Mouse (Mus musculus): ENCODE results near the gene Tekt1. TPM values are rescaled to one million over a fixed set of nuclear protein-coding genes. Genes with fewer than 3 reads are reported as not detected.

The Tekt1 gene
- polyA plus RNA-seq, 1 experiment from 2014 or later, result 0.16 TPM

DNA sequence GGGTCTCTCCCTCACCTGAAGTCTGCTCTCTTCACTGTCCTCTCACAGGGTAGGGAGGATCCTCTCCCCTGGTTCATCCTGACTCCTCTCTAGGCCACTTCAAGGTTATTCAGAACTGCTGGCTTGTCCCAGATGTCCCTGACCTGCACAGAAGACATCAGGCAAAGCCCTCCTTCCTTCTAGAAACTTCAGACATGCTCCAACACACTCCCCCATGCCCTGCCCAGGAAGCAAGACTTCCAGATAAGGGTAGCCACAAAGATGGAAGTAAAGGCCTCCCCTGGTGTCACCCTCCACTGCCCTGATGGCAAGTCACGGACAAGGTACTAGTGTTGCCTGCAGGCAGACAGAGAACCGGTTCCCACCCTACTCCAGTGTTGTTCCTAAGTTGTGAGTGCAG is 32.5 kb upstream of the Tekt1 start:
- H3K9me3 ChIP-seq (ENCODE audit: control insufficient read depth, low read length), result no peaks in the 10 kb centered on the region
- WGBS, result 85% methylated on average over 2 of the region's 2 CpGs
- no peaks in the 10 kb centered on the region for H3K27me3 ChIP-seq (replicated peaks; ENCODE audit: control insufficient read depth, insufficient read depth, low read length)
- no peak overlapping the region for H3K27ac ChIP-seq (ENCODE audit: low read length)
- H3K4me3 ChIP-seq (ENCODE audit: low read length), result no peak overlapping the region
- ATAC-seq, result no peak
- H3K9ac ChIP-seq (ENCODE audit: low read depth, low read length), result peak overlapping the region; percentile 7; the same call in 1 of the 2 replicates
- H3K4me2 ChIP-seq (ENCODE audit: low read depth, low read length), result no peak overlapping the region
- peaks cover under 1% of the 10 kb centered on the region; the same call in 1 of the 2 replicates for H3K36me3 ChIP-seq (ENCODE audit: control insufficient read depth, insufficient read depth, low read length)
- peaks cover 16% of the 10 kb centered on the region for H3K4me1 ChIP-seq (ENCODE audit: control insufficient read depth, insufficient read depth, low read length)

DNA sequence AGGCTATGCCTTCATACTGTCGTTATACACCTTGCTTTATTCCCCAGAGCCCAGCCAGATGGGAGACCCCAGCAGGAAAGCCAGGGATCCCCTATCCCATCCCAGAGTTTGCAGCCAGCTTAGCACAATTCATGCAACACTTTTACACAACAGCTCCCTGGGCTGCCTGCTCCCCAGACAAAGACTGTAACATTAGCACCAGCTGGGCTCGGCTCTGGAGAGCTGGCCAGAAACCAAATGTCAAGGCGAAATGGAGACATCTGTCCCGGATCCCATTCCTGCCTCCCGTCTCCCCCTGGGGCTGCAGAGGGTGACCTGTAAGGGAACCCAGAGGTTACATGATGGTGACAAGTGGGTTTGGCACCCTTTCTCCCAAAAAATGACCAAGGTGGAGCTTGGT is 31.4 kb upstream of the Tekt1 start:
- H3K4me2 ChIP-seq (ENCODE audit: low read depth, low read length), result no peak overlapping the region
- no peak overlapping the region for H3K9ac ChIP-seq (ENCODE audit: low read depth, low read length)
- H3K36me3 ChIP-seq (ENCODE audit: control insufficient read depth, insufficient read depth, low read length), result no peaks in the 10 kb centered on the region; the same call in 1 of the 2 replicates
- 43% methylated on average over 5 of the region's 5 CpGs for WGBS
- H3K27me3 ChIP-seq (replicated peaks; ENCODE audit: control insufficient read depth, insufficient read depth, low read length), result no peaks in the 10 kb centered on the region
- H3K9me3 ChIP-seq (ENCODE audit: control insufficient read depth, low read length), result no peaks in the 10 kb centered on the region
- H3K27ac ChIP-seq (ENCODE audit: low read length), result no peak overlapping the region
- H3K4me3 ChIP-seq (ENCODE audit: low read length), result no peak overlapping the region
- ATAC-seq, result peak; percentile 32; the same call in 1 of the 2 replicates
- peaks cover 16% of the 10 kb centered on the region for H3K4me1 ChIP-seq (ENCODE audit: control insufficient read depth, insufficient read depth, low read length)

DNA sequence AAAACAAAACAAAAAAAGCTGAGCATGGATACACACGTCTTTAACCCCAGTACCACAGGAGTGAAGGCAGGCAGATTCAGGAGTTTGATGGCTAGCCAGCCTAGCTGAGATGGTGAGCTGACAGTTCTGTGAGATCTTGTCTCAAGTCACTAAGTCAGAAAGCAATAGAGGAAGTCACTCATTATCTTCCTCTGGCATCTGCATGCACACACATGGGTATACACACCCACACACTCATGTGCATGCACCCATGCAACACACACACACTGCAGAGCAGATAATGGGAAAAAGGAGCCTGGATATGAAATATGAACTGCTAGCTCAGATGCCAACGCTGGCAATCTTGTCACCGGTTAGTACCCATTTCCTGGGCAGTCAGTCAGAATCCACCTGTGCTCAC is 31.0 kb upstream of the Tekt1 start:
- ATAC-seq, result no peak
- no peak overlapping the region for H3K9ac ChIP-seq (ENCODE audit: low read depth, low read length)
- H3K36me3 ChIP-seq (ENCODE audit: control insufficient read depth, insufficient read depth, low read length), result no peaks in the 10 kb centered on the region; the same call in 1 of the 2 replicates
- H3K4me3 ChIP-seq (ENCODE audit: low read length), result no peak overlapping the region
- WGBS, result 86% methylated on average over 3 of the region's 3 CpGs
- H3K4me2 ChIP-seq (ENCODE audit: low read depth, low read length), result no peak overlapping the region
- H3K9me3 ChIP-seq (ENCODE audit: control insufficient read depth, low read length), result no peaks in the 10 kb centered on the region
- H3K4me1 ChIP-seq (ENCODE audit: control insufficient read depth, insufficient read depth, low read length), result peaks cover 16% of the 10 kb centered on the region
- H3K27me3 ChIP-seq (replicated peaks; ENCODE audit: control insufficient read depth, insufficient read depth, low read length), result no peaks in the 10 kb centered on the region
- no peak overlapping the region for H3K27ac ChIP-seq (ENCODE audit: low read length)

DNA sequence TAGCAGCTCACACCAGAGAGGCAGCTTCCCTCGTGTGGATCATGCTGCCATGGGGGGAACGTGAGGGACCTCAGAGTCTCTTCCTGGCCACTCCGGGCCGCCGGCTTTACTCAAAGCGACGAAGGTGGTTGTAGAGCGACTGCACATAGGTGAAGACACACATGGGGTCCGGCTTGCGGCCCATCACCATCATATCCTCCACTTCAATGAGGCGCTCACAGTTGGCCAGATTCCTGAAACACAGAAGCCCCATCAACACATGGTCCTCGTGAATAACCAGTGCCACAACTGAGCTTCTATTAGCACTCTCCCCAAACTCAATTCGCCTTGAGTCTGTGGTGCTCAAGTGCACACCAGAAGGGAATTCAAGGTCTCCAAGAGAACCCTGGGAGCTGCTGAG is 28.9 kb upstream of the Tekt1 start:
- ATAC-seq, result no peak
- Histone ChIP-seq H3K27ac (ENCODE audit: low read length) (no peak overlapping the region), H3K36me3 (ENCODE audit: control insufficient read depth, insufficient read depth, low read length) (no peaks in the 10 kb centered on the region; the same call in 1 of the 2 replicates), H3K4me2 (ENCODE audit: low read depth, low read length) (no peak overlapping the region), H3K27me3 (replicated peaks; ENCODE audit: control insufficient read depth, insufficient read depth, low read length) (no peaks in the 10 kb centered on the region), H3K4me3 (ENCODE audit: low read length) (no peak overlapping the region), H3K4me1 (ENCODE audit: control insufficient read depth, insufficient read depth, low read length) (peaks cover 2% of the 10 kb centered on the region; the same call in 1 of the 2 replicates), H3K9ac (ENCODE audit: low read depth, low read length) (no peak overlapping the region), H3K9me3 (ENCODE audit: control insufficient read depth, low read length) (peaks cover 5% of the 10 kb centered on the region; the same call in 1 of the 2 replicates)
- WGBS, result 91% methylated on average over 13 of the region's 13 CpGs

DNA sequence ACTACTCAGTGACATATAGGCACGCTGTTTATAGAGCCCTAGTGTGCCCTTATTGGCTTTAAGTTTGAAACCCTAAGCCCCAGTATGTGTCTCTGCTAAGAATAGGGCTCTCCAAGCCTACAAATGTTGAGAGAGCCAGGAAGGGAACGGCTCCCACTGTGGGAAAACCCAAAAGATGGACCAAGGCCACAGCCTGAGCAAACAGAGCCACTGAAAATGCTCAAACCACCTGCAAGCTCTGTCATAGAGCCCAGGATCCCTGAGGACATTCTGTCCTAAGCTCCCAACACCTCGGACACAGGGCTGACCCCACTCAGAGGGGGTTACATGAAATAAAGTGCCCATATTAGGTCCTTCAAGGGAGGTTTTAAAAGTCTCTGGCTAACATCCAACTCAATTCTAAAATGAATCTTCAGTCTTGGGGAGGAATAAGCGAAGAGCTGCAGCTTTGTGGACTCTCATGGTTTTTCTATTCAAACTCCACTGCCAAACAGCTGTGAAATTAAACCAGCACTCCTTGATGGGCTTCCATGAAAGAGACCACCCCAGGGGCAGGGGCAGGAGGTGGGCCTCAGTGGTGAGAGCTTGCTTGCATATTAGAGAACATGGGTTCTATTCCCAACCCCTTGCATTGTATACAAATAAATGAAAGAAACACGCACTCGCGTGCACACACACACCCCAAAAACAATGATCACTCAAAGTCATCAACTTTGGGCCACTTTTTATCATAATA is 27.3 kb upstream of the Tekt1 start:
- H3K9ac ChIP-seq (ENCODE audit: low read depth, low read length), result no peak overlapping the region
- peaks cover 5% of the 10 kb centered on the region; the same call in 1 of the 2 replicates for H3K9me3 ChIP-seq (ENCODE audit: control insufficient read depth, low read length)
- H3K27ac ChIP-seq (ENCODE audit: low read length), result no peak overlapping the region
- no peak for ATAC-seq
- H3K27me3 ChIP-seq (replicated peaks; ENCODE audit: control insufficient read depth, insufficient read depth, low read length), result no peaks in the 10 kb centered on the region
- H3K4me3 ChIP-seq (ENCODE audit: low read length), result no peak overlapping the region
- whole genome bisulfite sequencing, result 82% methylated on average over 7 of the region's 7 CpGs
- H3K36me3 ChIP-seq (ENCODE audit: control insufficient read depth, insufficient read depth, low read length), result no peaks in the 10 kb centered on the region; the same call in 1 of the 2 replicates
- H3K4me1 ChIP-seq (ENCODE audit: control insufficient read depth, insufficient read depth, low read length), result no peaks in the 10 kb centered on the region
- no peak overlapping the region for H3K4me2 ChIP-seq (ENCODE audit: low read depth, low read length)

DNA sequence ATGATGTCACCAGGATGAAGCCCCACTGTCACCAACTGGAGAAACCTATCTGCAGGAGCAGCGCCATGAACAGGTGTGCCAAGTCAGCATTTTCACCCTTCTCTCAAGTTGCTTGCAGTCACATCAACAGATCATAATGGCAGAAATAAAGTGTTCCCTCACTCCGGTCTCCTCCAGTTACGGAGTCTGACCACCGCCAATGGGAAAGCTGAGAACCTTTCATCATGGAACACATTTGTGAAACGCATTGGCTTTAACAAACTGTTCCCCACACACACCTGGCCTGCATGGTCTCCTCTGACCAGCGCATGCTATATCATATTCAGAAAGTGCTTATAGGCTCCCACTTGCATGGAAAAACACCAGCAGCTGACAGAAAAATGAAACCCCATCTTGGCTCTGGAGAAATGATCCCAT is 25.9 kb upstream of the Tekt1 start:
- Histone ChIP-seq H3K27ac (ENCODE audit: low read length) (no peak overlapping the region), H3K9me3 (ENCODE audit: control insufficient read depth, low read length) (peaks cover 5% of the 10 kb centered on the region; the same call in 1 of the 2 replicates), H3K4me1 (ENCODE audit: control insufficient read depth, insufficient read depth, low read length) (no peaks in the 10 kb centered on the region), H3K27me3 (replicated peaks; ENCODE audit: control insufficient read depth, insufficient read depth, low read length) (no peaks in the 10 kb centered on the region), H3K4me2 (ENCODE audit: low read depth, low read length) (no peak overlapping the region), H3K4me3 (ENCODE audit: low read length) (no peak overlapping the region), H3K36me3 (ENCODE audit: control insufficient read depth, insufficient read depth, low read length) (no peaks in the 10 kb centered on the region; the same call in 1 of the 2 replicates), H3K9ac (ENCODE audit: low read depth, low read length) (no peak overlapping the region)
- WGBS, result 95% methylated on average over 6 of the region's 6 CpGs
- no peak for ATAC-seq

DNA sequence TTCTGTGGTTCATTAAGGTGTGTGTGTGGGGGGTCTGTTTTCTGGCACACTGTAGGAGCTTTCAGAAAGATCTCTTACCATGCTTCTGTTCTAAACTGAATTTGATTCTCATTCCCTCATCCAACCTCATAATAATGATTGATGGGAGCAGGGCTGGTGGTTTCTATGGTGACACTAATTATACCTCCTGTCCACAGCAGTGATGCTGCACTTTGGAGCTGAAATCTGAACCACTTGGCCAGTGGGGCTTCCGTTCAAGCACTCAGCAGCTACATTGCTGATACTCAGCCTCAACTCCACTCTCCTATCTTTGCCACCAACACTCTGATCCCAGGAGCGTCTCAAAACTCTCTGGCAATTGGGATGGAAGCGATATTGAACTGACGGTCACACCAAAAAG is 17.1 kb upstream of the Tekt1 start:
- no peaks in the 10 kb centered on the region for H3K36me3 ChIP-seq (ENCODE audit: control insufficient read depth, insufficient read depth, low read length)
- no peaks in the 10 kb centered on the region for H3K27me3 ChIP-seq (replicated peaks; ENCODE audit: control insufficient read depth, insufficient read depth, low read length)
- H3K27ac ChIP-seq (ENCODE audit: low read length), result no peak overlapping the region
- H3K4me2 ChIP-seq (ENCODE audit: low read depth, low read length), result no peak overlapping the region
- no peak for ATAC-seq
- H3K9me3 ChIP-seq (ENCODE audit: control insufficient read depth, low read length), result no peaks in the 10 kb centered on the region
- H3K4me1 ChIP-seq (ENCODE audit: control insufficient read depth, insufficient read depth, low read length), result no peaks in the 10 kb centered on the region
- WGBS, result 75% methylated on average over 4 of the region's 4 CpGs
- no peak overlapping the region for H3K4me3 ChIP-seq (ENCODE audit: low read length)
- no peak overlapping the region for H3K9ac ChIP-seq (ENCODE audit: low read depth, low read length)

DNA sequence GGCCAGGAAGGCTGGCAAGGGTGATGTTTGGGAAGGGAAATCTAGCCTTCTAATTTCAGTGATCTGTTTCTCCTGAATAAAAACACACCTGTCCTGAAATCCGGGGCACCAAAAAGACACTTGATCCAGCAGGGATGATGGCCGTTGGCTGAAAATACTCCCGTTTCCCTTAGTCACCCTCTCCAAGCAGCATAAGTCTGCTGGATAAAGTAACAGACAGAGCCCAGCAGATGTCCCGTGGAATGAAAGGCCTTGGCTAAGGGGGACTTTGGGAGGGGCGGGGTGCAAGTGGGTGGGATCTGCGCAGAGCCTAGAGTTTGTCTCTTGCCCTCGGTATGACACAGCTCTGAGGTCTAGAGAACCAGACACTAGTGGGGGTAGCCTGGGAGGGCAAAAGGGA is 16.0 kb upstream of the Tekt1 start:
- Histone ChIP-seq H3K9ac (ENCODE audit: low read depth, low read length) (no peak overlapping the region), H3K36me3 (ENCODE audit: control insufficient read depth, insufficient read depth, low read length) (no peaks in the 10 kb centered on the region), H3K4me2 (ENCODE audit: low read depth, low read length) (no peak overlapping the region), H3K4me1 (ENCODE audit: control insufficient read depth, insufficient read depth, low read length) (no peaks in the 10 kb centered on the region), H3K4me3 (ENCODE audit: low read length) (no peak overlapping the region), H3K27me3 (replicated peaks; ENCODE audit: control insufficient read depth, insufficient read depth, low read length) (no peaks in the 10 kb centered on the region), H3K27ac (ENCODE audit: low read length) (no peak overlapping the region), H3K9me3 (ENCODE audit: control insufficient read depth, low read length) (no peaks in the 10 kb centered on the region)
- no peak for ATAC-seq
- WGBS, result 59% methylated on average over 7 of the region's 7 CpGs

DNA sequence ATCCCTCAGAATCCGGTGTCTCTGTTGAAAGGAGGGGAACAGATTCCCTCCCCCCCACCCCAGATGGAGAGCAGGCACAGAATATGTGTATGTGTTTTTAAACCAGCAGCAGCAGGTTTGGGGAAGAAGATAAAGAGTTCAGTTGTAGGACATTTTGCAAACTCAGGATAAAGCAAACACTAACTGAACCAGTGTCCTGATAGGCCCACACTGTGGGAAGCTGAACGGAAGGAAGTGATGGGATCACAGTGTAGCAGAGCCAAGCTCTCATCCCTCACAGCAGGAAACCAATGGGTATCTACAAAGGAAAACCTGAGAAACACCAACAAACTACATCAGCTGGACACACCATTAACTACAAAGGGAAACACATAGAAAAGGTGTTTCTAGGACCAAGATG is 14.3 kb upstream of the Tekt1 start:
- Histone ChIP-seq H3K27ac (ENCODE audit: low read length) (no peak overlapping the region), H3K9me3 (ENCODE audit: control insufficient read depth, low read length) (no peaks in the 10 kb centered on the region), H3K27me3 (replicated peaks; ENCODE audit: control insufficient read depth, insufficient read depth, low read length) (no peaks in the 10 kb centered on the region), H3K9ac (ENCODE audit: low read depth, low read length) (no peak overlapping the region), H3K4me3 (ENCODE audit: low read length) (no peak overlapping the region), H3K4me2 (ENCODE audit: low read depth, low read length) (no peak overlapping the region), H3K36me3 (ENCODE audit: control insufficient read depth, insufficient read depth, low read length) (no peaks in the 10 kb centered on the region), H3K4me1 (ENCODE audit: control insufficient read depth, insufficient read depth, low read length) (no peaks in the 10 kb centered on the region)
- WGBS, result 72% methylated on average over 2 of the region's 2 CpGs
- no peak for ATAC-seq
